Mouse (Mus musculus): ENCODE results near the gene Brinp3.
"Not testable (repeated sequence)": the region's sequence is repeated elsewhere in the genome, so short reads cannot be mapped to it uniquely, and the experiment has no call there.

Gene Brinp3

DNA sequence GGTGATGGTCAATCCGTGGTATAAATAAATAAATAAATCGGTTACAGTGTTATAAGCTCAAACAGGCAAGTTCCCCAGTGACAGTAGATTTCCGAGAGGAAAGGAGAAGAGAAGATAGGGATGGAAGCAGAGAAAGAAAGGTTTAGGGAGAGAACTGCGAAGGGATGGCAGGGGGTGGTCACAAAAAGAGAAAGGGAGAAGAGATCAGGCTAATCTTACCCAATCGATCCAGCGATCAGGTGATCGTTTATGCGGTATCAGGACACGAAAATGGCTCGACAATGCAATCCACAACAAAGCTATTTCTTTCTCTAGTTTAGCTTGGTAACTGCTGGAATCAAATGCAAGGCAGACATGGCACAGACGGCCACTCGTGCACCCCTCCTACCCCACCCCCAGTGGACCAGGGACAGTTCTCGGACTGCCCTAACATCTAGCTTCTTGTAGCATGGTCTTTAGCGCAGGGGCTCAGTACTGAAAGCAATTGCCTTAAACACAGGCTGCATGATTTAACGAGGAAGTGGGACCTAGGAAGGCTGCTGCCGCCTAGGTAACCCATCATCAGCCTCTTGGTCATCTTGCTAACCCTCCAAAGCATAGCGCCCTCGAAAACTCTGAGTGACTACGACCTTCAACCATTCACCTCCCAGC, at the start of gene Brinp3:
Gene Brinp3, plus strand, starts transcription at position 80 of the 651 bp plus-strand sequence.
- DNase-seq (ENCODE audit: low read depth, low spot score), result no peak

DNA sequence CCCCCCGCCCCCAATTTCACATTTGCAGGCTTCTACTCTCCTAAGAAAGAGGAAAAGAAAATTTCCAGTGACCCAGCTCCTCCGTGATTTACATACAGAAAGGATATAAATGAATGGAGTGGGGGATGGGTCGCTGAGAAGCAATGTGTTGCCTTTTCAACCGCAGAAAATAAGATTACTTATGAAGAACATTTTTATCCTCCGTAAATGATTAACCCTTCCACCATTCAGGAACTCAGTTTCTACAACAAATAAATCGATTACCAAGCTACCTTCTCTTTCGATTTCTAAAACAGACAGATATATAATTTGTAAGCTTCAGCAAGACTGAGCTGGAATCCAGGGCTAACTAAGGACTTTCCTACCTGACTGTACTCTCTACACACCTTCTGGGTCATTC, 339 bp upstream of the Brinp3 start:
- DNase-seq (ENCODE audit: low read depth, low spot score), result no peak

DNA sequence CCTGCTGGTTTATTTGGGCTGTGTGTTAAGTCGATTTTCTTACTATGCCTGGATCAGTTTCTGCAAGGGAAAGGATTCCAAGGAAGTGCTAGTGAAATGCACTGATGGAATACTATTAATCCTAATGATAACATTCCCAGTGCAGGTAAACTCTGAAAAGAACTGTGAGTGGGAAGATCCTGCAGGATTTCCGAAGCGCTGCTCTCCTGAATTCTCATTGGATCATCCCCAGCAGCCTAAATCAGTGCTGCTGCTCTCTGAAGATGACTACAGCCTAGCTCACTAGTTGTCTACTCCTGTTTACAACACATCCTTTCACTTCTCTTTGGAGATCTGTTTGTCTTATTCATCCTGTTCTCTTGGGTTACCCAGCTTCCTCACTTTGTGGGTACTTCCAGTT, 826 bp downstream of the Brinp3 start:
- no peak for DNase-seq (ENCODE audit: low read depth, low spot score)

DNA sequence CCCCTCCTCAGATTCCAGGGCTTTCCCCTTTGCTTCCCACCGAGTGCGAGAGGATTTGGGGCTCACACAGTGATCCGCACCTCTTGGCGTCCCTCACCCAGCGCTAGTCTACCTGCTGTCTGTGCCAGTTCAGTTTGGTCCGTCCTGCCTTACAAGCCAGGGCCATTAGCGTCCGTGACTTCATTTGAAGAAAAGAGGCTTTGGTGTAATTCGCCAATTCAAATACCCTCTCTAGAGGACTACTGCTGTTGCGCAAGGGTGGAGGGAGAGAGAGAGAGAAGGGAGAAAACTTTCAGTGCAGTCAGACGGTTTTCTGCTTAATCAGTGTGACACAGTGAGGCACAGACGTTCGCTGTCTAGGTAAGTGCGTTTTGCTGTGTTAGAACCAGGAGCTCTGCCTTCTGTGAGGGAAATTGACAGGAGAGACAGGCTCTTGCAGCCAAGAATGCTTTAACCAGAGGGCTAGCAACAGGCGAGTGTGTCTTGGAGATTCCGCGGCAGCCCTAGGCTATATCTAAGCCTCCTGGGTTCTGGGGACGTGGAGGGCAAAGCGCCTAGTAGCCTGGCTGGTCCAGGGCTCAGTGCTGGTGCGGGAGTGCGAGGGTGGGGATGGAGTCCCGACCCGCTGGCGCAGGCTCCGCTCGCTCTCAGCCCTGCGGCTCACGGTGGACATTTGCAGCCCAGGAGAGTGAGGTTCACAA, 3.0 kb downstream of the Brinp3 start:
- no peak for DNase-seq (ENCODE audit: low read depth, low spot score)

DNA sequence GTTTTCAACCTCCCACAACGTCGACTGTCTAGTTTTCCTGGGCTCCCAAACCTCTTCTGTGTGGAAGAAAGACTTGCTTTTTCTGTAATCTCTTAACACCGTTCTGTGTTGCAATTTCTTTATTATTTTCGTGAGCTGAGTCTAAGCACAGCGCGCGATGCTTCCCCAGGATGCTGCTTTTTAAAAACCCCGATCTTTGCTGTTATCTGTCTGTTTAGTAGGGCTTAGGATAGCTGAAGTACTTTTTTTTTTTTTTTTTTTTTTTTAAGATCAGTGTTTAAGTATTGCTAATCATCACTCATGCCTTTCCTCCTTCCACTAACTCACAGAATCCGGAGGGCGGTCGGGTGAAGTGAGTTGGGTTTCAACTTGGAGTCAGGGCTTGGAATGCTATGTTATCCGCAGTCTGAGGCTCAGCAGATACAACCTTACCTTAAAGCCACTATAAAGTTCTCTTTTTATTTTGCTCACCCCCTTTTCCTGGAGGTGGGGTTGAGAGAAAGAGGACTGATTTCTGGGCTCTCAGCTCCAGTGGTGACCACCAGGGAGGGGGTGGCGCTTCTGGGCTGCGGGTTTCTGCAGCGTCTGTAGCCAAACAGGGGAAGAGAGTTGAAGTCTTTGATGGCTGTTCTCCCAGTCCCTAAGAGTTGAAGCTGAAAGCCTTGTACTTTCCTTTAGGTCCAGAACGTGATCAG, 3.7 kb downstream of the Brinp3 start:
- no peak for DNase-seq (ENCODE audit: low read depth, low spot score)

DNA sequence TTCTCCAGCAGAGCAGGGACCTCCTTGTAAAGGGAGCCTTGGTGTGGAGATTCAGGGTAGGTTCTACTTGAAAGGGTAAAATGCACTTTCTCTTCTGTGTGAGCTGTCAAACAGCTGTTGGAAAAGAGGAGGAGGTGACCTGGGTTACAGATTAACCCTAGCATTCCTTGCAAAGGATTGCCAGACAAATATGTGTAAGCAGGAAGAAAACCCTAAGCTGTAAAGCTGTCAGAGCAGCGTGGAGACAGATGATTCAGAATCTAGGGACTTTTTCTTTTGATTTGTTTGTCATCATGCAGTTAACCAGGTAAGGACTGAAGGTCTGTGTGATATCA, 4.2 kb downstream of the Brinp3 start:
- no peak for DNase-seq (ENCODE audit: low read depth, low spot score)

DNA sequence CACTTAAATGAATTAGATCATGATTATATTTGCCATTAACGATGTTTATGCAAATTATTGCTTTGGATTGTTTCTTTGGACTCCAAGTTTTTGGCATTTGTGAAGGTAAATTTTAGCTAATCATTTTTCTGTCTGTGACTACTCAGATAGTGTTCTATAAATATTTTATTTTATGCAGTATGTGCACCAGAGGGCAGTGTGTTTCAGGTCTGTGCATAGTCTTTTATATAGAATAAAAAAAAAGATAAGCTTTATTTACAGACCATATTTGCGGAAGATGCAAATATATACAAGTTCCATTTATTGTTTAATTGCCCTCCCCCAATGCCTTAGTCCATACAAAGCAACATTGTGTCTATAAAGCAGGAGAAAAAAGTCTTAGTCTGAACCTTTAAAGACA, 20.8 kb downstream of the Brinp3 start:
- no peak for DNase-seq (ENCODE audit: low read depth, low spot score)

DNA sequence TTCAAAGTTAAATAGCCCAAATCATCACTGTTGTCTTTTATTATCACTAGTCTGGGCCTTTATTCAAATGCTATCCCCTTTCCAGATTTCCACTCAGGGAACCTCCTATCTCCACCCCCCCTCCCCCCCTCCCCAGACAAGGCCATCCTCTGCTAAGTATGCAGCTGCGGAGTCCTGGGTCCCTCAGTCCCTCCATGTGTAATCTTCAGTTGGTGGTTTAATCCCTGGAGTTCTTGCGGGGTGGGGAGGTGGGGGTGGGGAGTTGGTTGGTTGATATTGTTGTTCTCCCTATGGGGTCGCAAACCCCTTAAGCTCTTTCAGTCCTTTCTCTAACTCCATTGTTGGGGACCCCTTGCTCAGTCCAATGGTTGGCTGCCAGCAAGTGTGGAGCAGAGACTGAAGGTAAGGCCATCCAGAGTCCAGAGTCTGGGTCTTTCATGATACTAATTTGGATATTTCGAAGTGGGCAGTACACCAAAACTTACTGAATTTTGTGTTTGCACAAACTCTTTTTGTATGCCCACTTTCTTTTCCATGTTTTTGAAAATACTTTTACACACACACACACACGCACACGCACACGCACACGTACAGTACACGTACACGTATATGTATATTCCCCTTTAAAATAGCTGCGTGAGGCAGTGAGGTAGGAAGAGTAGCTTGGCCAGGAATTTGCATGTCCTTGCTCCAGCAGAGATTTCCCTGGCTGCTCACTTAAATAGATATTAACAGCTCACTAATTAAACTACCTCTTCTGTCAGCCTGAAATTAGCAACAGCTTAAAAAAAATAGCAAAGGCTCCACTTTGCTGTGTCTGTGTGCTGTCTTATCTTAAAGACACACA, 29.4 kb downstream of the Brinp3 start:
- DNase-seq (ENCODE audit: low read depth, low spot score), result no peak

DNA sequence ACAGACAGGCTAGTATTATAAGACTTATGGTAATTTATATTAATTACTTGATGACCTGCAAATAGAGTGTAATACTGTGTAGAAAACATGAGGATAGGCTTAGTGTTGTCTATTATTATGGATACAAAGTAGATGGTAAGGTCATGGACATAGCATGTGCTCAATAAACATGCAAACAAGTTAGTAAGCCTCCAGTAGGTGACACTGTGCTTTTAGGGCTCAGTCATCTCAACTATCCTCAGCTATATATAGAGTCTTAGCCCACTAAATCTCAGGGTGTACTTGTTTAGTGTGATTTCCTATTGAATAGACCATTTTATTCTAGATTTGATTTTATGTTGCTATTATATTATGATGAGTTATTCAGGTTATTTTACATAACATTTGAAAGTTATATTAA, 34.0 kb downstream of the Brinp3 start:
- no peak for DNase-seq (ENCODE audit: low read depth, low spot score)

DNA sequence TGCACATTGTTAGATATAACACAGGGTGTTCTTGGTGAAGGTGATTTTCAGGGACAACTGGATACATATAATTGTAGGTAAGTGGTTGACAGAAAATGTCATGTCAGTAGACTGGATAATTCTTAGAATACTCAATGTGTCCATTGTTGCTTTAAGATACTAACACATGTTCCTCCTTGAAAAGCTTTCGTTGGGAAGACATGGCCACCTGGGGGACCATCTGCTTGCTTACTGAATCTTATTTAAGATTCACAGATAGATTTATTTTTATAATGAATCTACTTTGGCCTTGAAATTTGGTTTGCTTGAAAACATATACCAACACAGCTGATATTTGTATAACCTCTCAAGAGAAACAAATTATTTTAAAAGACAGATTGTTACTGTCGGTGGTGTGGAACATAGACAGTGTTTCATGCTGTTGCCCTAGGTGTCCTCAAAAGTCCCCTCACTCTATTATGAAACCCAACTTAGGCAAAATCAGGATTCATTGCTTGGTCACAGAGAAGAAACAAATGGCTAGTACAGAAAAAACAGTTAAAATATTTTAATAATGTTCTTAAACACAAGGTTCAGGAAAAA, 52.4 kb downstream of the Brinp3 start:
- DNase-seq (ENCODE audit: low read depth, low spot score), result no peak

DNA sequence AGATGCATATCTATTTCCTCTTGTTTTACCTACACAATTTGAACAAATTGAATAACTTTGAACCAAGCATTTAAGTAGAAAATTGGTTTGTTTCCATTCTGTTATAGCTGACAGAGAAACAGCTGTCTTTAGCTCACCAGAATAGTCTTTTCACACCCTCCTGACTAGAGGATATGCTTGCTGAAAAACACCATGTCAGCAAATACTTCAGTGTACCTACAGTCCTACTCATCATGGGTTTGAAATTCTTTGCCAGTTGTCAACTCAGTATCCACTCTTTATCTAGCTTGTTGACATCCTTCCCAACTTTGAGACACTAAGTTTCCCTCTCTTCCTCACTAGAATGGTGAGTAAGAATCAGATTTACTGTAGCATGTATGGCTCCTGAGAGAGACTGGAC, 62.4 kb downstream of the Brinp3 start:
- DNase-seq (ENCODE audit: low read depth, low spot score), result no peak

DNA sequence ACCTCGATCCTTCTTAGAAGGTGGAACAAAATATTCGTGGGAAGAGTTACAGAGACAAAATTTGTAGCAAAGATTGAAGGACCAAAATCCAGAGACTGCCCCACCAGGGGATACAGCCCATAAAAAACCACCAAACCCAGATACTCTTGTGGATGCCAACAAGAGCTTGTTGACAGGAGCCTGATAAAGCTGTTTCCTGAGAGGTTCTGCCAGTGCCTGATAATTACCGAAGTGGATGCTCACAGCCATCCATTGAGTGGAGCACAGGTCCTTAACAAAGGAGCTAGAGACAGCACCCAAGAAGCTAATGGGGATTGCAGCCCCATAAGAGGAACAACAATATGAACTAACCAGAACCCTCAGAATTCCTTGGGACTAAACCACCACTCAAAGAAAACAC, 67.6 kb downstream of the Brinp3 start:
- DNase-seq (ENCODE audit: low read depth, low spot score), result no peak

DNA sequence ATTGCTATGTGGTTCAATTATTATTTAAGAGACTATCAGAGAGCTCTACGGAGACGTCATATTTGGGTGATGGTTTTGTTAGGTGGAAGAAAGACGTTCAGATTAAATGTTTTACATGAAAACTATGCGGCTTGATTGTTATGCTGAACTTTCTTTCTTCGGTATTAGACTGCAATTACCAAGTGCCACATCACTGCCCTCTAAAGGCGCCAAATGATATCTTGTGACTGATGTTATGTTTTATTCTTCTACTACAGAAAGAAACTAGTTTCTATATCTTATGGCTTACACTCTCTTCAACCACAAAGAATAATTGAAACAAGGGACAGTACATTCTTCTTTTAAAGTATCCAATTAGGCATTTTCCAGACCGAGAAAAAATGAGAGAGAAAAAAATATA, 89.6 kb downstream of the Brinp3 start:
- no peak for DNase-seq (ENCODE audit: low read depth, low spot score)

DNA sequence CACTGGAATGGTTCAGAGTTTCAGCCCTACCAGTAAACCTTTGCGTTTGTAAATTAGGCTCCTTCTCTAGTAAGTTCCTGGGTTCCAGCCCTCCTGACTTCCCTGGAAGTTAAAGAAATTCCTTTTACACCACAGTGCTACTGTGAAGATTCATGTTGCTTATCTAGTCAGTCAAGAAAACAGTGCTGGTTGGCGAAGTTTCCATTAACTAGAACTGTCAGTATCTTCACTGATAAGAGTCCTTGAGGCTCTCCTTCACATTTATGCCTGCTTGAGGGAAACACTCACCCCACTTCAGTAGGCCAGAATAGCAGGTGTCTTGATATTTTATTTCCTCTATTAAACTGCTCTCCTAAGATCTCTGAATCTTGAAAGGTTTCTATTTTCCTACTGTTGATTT, 138.3 kb downstream of the Brinp3 start:
- DNase-seq (ENCODE audit: low read depth, low spot score), result no peak

DNA sequence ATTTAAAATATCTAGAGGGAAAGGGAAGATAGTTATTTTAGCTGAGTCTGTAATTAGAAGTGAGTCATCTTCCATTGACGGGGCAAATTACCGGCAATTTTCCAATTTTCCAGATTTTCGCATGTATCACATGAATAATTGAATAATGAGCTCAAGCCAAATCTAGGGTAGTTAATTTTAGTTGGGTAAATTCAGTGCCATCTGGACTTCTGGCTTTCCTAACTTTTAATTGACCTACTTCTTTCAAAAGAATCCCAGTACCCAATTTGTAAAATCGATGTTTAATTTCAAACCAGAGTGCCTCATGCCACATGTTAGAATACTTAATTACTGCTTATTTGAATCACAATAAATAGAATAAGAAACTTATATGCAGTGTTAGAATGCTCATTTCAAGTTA, 162.7 kb downstream of the Brinp3 start:
- DNase-seq (ENCODE audit: low read depth, low spot score), result no peak

DNA sequence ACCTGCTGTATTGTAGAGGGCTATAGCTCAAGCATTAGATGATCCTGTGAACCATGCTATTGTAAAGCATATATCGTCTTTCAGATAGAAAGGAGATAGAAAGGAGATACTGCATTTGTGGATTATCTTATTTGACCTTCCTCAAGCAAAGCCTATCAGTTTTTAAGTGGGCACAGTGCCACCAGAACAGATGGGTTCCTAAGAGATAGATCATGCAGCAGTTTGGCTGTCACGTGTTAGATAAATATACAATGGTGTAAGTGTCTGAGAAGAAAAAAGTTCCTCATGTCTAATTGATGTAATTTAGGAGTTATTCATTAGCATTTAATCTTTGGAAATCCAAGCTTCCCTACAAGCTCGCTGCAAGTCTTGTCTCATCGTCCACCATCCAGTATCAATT, 206.2 kb downstream of the Brinp3 start:
- DNase-seq (ENCODE audit: low read depth, low spot score), result no peak

DNA sequence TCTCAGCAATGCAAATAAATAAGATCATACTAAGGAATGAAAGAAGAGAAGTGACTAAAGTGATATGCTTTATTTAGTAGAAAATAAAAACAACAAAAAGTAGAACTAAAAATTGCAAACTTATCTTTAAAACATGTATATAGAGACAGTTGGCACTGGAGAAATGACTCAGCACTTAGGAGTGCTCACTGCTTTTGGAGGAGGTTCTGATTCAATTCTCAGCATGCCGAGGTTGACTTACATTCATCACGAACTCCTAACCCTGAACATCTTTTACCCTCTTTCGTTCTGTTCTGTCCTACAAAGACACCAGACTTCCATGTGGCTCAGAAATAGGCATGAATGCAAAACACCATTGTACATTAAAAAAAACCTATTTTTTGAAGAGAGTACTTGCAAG, 225.0 kb downstream of the Brinp3 start:
- no peak for DNase-seq (ENCODE audit: low read depth, low spot score)

DNA sequence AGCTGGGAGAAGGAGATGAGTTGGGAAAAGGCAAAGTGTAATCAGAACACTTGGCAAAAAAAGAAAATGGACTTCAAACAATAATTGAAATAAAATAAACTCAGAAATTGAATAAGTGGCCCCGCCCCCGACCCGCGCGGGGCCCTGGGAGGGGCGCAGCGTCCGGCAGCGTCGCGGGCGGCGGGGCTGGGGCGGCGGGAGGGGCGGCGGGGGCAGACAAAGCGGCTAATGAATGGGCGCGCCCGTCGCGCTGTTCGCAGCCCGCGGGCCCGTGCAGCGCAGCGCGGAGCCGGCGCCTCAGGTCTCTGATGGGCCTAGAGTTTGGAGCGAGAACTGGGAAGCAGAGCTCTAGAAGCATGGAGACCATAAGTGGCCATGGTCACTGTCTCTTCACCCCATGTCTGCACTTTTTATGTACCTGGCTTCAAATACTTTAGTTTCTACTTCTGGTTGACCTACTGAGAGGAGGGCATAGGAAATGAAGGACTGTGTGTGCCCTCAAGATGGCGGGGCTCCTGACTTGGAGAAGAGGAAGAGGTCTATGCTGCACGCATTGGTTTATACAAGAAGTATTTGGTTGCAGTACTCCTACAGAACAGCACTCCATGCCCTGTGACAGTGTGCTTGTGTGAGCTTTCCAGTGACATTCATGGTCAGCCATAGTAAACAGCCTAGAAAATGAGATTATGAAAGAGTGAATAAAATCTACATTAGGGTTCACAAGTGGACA, 230.4 kb downstream of the Brinp3 start:
- not testable (repeated sequence) for DNase-seq (ENCODE audit: low read depth, low spot score)

DNA sequence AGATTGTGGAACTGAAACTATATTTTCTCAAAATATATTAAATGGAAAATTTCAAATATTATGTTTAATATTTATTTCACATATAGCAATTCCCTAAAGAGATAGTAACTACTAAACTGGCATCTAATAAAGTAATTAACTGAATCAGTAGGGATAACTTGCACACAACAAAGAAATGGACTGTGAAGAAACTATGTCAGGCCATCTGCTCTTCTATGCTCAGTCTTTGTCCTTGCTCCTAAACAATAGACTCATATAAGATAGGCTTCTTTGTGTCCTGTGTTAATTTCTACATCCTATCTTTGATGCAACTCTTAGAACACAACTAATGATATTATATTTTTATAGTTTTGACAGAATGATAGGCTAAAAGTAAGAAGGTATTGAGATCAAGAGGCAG, 256.5 kb downstream of the Brinp3 start:
- DNase-seq (ENCODE audit: low read depth, low spot score), result no peak

DNA sequence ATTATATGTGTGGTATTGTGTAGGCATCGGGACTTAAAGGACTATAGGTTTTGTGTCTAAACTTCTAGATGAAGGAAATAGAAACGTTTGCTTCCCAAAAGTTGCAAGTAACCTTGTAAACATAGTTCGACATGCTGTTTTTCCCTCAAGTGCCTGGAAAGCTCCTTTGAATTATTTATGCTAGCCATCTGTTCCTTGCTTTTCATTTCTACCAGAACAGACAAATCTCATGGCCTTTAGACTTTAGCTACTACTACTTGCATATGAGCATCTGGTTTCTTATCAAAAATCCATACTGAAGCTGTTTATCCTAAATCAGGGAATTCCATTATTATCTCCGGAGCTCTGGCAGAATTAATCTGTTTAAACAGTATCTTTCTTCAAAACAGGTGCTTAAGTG, 288.7 kb downstream of the Brinp3 start:
- no peak for DNase-seq (ENCODE audit: low read depth, low spot score)

DNA sequence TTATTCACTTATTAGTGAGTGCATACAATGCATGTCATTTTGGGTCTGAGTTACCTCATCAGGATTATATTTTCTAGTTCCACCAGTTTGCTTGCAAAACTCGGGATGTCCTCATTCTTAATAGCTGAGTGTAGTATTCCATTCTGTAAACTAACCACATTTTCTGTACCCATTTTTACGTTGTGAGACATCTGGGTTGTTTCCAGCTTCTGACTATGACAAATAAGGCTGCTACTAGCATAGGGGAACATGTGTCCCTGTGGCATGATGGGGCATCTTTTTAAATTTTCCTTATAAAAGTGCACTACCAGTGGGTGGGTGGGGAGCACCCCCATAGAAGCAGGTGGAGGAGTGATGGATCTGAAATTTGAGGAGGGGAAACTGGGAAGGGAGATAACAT, 292.7 kb downstream of the Brinp3 start:
- no peak for DNase-seq (ENCODE audit: low read depth, low spot score)
